Mouse (Mus musculus): ENCODE measurements around the gene Kctd15. TPM values are rescaled to one million over a fixed set of nuclear protein-coding genes. Genes with fewer than 3 reads are reported as not detected.

Kctd15 gene
- total RNA-seq, 2 experiments from 2014 or later = 10.3 to 11.9 TPM

DNA sequence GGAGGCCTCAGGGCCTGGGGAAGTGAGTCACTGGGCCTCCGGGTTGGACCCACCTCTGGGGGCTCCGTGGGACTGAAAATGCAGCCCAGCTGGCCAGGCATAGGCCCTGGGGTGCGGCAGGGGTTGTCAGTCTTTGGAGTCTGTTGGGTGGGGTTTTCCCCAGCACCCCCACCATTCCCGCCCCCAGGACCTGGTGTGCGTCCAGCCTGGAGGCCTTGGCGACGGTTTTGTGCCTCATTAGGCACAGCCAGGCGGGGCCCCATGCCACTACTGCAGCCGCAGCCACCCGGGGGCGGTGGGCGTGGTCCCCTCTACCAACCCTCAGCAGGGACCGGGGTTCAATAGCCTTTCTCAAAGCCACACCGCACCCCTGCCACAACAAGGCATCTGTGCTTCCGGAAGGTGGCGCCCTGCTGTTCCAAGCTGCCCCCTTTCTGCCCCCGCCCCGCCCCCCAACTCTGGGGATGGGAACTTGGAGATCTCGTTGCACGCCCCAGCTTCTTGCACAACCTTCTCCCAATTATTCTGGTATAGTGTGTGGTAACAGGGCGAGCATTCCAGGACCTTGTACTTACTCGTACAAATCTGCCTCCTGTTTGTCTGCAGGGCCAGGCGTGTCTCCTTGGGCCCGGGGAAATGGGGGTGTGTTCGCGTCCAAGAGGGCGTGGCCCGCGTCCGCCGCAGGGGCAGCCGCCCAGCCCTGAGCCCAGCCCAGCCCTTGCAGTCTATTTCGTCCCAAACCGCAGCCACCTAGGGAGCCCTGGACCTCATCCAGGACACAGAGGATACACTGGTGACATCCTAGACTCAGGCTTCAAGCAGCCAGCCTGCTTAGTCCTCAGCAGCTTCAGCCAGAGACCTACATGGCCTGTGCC is 26.1 kb downstream of the Kctd15 start:
- no peak for DNase-seq (ENCODE audit: low spot score in 2 of 2)

DNA sequence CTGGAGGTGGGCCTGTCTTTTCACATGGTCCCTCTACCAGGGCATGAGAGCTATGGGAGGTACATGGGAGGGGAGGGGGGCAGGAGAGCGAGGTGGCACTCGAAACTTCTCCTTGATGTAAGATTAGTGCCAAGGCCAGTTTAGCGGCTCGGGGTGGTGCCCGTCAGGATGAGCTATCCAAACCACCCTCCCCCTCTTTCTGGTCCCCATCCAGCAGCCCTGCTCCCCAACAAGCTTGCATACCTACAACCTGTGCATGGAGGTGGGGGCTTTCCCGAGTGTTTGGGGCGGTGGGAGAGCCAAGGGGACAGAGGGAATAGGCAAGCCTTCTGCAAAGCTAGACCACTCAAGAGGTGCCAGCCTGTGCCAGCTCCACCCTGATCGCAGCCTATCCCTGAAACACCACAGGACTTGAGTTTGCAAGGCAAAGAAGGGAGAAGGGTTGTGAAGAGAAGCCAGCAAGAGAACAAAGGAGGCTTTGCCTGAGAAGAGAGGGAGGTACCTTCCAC is 26.8 kb downstream of the Kctd15 start:
- DNase-seq (ENCODE audit: low spot score in 2 of 2) = no peak

DNA sequence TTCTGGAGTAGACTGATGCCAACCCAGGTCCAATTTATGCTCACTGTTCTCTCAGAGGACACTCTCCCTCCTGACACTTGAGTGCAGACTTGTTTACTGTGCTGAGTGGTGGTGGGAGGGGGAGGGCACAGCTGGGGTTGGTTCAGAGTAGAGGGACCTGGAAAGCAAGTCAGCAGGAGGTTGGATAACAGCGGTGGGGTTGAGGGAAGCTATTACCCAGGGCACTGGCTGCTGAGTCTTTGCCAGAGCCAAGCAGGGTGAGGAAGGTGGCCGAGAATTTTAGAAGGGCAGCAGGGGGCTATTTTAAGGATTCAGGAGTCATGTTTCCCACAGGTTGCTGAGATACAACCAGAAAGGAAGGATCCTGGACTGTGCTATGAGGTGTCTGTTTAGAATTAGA is 36.1 kb downstream of the Kctd15 start:
- no peak for DNase-seq (ENCODE audit: low spot score in 2 of 2)

DNA sequence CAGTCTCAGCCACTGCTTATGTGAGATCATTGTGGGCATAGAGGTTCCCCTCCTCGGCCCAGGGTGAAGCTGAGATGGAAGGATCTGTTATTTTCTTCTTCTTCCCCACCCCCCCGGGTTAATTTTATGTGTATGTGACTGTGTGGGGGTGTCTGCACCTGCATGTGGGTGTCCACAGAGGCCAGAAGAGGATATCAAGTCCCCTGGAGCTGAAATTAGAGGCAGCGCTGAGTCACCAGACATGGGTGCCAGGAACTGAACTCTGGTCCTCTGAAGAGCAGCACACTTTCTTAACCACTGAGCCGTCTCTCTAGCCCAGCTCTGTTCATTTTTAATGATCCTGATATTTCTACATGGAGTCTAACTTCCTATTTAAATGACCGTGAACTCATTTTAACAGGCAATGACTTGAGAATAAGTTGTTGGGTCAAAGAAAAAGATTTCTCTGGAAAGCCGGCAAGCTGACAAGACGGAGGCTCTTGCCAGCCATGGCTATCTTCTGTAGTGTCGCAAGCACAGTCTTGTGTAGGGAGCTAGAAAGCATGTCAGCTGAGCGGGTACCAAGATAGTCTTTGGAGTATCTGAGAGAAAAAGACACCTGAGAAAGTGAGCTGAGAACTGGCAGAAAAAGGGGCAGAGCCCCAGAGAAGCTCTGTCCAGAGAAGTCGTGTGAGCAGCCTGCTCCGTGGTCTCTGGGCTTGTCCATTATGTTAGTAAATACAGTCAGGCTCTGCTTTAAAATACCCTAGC is 38.2 kb downstream of the Kctd15 start:
- no peak for DNase-seq (ENCODE audit: low spot score in 2 of 2)

GRCm38 (mm10) chr7:34616275-34616674 is 40.3 kb downstream of the Kctd15 start:
- DNase-seq (ENCODE audit: low spot score in 2 of 2) = no peak

DNA sequence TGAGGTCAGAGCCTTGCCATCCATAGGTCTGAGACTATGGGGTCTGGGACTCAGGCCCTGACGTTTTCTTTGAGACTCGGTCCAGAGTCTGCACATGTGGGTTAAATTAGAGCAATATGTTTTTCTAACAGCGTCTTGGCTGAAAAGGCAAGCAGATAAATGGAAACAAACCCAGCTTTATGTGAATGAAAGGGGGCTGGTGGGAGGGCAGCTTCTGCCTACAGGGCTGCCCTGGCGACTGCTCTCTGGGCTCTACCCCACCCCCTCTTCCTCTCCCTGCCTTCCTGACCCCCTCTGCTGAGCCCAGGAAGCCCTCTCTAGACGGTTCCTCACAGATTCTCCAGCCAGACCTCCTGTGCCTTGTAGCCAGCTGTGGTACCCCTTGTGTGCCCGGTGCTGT is 46.1 kb downstream of the Kctd15 start:
- no peak for DNase-seq (ENCODE audit: low spot score in 2 of 2)

- DNase-seq (ENCODE audit: low spot score in 2 of 2) = no peak
Observed at GRCm38 (mm10) chr7:34607334-34607970, 49.1 kb downstream of the Kctd15 start.

- DNase-seq (ENCODE audit: low spot score in 2 of 2) = no peak
Observed at GRCm38 (mm10) chr7:34606729-34607128, 49.8 kb downstream of the Kctd15 start.

DNA sequence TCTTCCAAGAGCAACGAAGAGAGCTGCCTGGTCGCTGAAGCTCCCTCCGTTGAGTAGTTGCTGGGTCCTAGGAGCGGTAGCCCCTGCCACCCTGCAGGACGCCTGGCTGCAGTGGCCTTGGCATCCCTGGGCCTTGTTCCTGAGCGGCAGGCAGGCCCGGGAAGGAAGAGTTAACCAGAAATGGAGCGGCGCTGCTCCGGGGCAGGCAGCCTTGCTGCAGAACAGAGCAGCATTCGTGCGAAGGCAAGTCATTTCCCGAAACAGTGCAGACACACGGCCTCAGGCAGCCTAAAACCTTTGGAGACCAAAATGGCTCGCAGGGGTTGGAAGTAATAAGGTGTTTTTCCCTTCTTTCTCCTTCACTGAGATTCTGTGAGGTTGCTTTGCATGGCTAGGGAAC is 50.5 kb downstream of the Kctd15 start:
- DNase-seq (ENCODE audit: low spot score in 2 of 2) = no peak

- DNase-seq (ENCODE audit: low spot score in 2 of 2) = no peak
Observed at GRCm38 (mm10) chr7:34598576-34598975, 58.0 kb downstream of the Kctd15 start.

- DNase-seq (ENCODE audit: low spot score in 2 of 2) = no peak
Observed at GRCm38 (mm10) chr7:34597986-34598385, 58.5 kb downstream of the Kctd15 start.

GRCm38 (mm10) chr7:34596531-34597235 is 59.8 kb downstream of the Kctd15 start:
- no peak for DNase-seq (ENCODE audit: low spot score in 2 of 2)

GRCm38 (mm10) chr7:34595307-34595565 is 61.3 kb downstream of the Kctd15 start:
- DNase-seq (ENCODE audit: low spot score in 2 of 2) = no peak

- peak in 1 of 2 experiments; percentile 15 for DNase-seq (ENCODE audit: low spot score in 2 of 2)
Observed at GRCm38 (mm10) chr7:34594501-34595306, 61.8 kb downstream of the Kctd15 start.

GRCm38 (mm10) chr7:34590711-34591110 is 65.8 kb downstream of the Kctd15 start:
- no peak for DNase-seq (ENCODE audit: low spot score in 2 of 2)

Other genes with a start within 250 kb of the Kctd15 start
- 10 to 100 TPM; 22.4 to 27.9 TPM for gene Chst8, start 156.0 kb upstream of the Kctd15 start, total RNA-seq (2021)